Mouse (Mus musculus) skeletal muscle tissue, postnatal 0 days (tissue): ENCODE results near the gene Sdc4. TPM values are rescaled to one million over a fixed set of nuclear protein-coding genes. Genes with fewer than 3 reads are reported as not detected.

Experiments used
- polyA plus RNA-seq: library from polyadenylated mRNA; unstranded; fragments of >200 nt; fragmentation: Nextera tagmentation; extraction: Ambion mirVana; gene quantifications from 2 replicates; pipeline ENCODE4 v1.2.1, GENCODE M21; 2015

The Sdc4 gene
- 51.3 and 53.3 TPM in 2 replicates for polyA plus RNA-seq

GRCm38 (mm10) chr2:164443460-164444000 lies at the start of gene Sdc4:
TSS of gene Sdc4 (minus strand) at chr2:164443887.

GRCm38 (mm10) chr2:164485681-164486257 lies 42.1 kb upstream of the Sdc4 start, which contains the start of gene Dbndd2:
TSS of gene Dbndd2 (plus strand) at chr2:164486106.

GRCm38 (mm10) chr2:164473624-164474023 lies 29.9 kb upstream of the Sdc4 start, which contains the start of gene Trp53tg5:
TSS of gene Trp53tg5 (minus strand) at chr2:164473724.

GRCm38 (mm10) chr2:164460745-164461551 lies 17.3 kb upstream of the Sdc4 start, which contains the start of gene Gm20458:
TSS of gene Gm20458 (plus strand) at chr2:164460967.

GRCm38 (mm10) chr2:164456864-164457300 lies 13.2 kb upstream of the Sdc4 start, which contains the start of gene Sys1:
TSS of gene Sys1 (plus strand) at chr2:164456964.

GRCm38 (mm10) chr2:164405060-164405459 lies 38.6 kb downstream of the Sdc4 start, which contains the start of gene Matn4:
TSS of gene Matn4 (minus strand) at chr2:164405160.

GRCm38 (mm10) chr2:164402906-164403305 lies 40.8 kb downstream of the Sdc4 start, which contains the start of gene Rbpjl:
TSS of gene Rbpjl (plus strand) at chr2:164403141.

GRCm38 (mm10) chr2:164389020-164389419 lies 54.7 kb downstream of the Sdc4 start, which contains the start of gene Slpi:
TSS of gene Slpi (minus strand) at chr2:164389095.

Other genes starting within 250 kb of the Sdc4 start
- not detected in 2 replicates for gene Wfdc15a, start 243.8 kb downstream of the Sdc4 start, polyA plus RNA-seq
- gene Wfdc15b, start 222.2 kb downstream of the Sdc4 start, polyA plus RNA-seq: not detected in 2 replicates
- not detected in 2 replicates for gene Svs2, start 205.4 kb downstream of the Sdc4 start, polyA plus RNA-seq
- gene Svs3b, start 187.2 kb downstream of the Sdc4 start, polyA plus RNA-seq: not detected in 2 replicates
- gene Svs4, start 165.4 kb downstream of the Sdc4 start, polyA plus RNA-seq: not detected in 2 replicates
- gene Svs3a, start 154.6 kb downstream of the Sdc4 start, polyA plus RNA-seq: not detected in 2 replicates
- not detected in 2 replicates for gene Svs6, start 127.1 kb downstream of the Sdc4 start, polyA plus RNA-seq
- gene Svs5, start 111.1 kb downstream of the Sdc4 start, polyA plus RNA-seq: not detected in 2 replicates
- gene Slpi, start 54.8 kb downstream of the Sdc4 start, polyA plus RNA-seq: 0.78 and 1.5 TPM in 2 replicates
- 0.07 and 0.08 TPM in 2 replicates for gene Rbpjl, start 40.7 kb downstream of the Sdc4 start, polyA plus RNA-seq
- 2.3 and 2.8 TPM in 2 replicates for gene Matn4, start 38.7 kb downstream of the Sdc4 start, polyA plus RNA-seq
- gene Sys1, start 13.1 kb upstream of the Sdc4 start, polyA plus RNA-seq: 33.6 and 35.7 TPM in 2 replicates
- 12.3 and 14.5 TPM in 2 replicates for gene Gm20458, start 17.1 kb upstream of the Sdc4 start, polyA plus RNA-seq
- not detected in 2 replicates for gene Trp53tg5, start 29.8 kb upstream of the Sdc4 start, polyA plus RNA-seq
- 9.8 and 10.2 TPM in 2 replicates for gene Dbndd2, start 42.2 kb upstream of the Sdc4 start, polyA plus RNA-seq
- gene Pigt, start 53.6 kb upstream of the Sdc4 start, polyA plus RNA-seq: 36.4 and 37.9 TPM in 2 replicates
- gene Wfdc2, start 118.5 kb upstream of the Sdc4 start, polyA plus RNA-seq: 0.29 and 0.37 TPM in 2 replicates
- gene Spint3, start 129.6 kb upstream of the Sdc4 start, polyA plus RNA-seq: not detected in 2 replicates
- not detected in 2 replicates for gene Wfdc6a, start 141.6 kb upstream of the Sdc4 start, polyA plus RNA-seq
- not detected in 2 replicates for gene Eppin, start 149.7 kb upstream of the Sdc4 start, polyA plus RNA-seq
- gene Wfdc6b, start 169.6 kb upstream of the Sdc4 start, polyA plus RNA-seq: not detected in 2 replicates
- gene Wfdc8, start 169.7 kb upstream of the Sdc4 start, polyA plus RNA-seq: not detected in 2 replicates
- gene Wfdc16, start 194.9 kb upstream of the Sdc4 start, polyA plus RNA-seq: not detected in 2 replicates
- gene Wfdc10, start 212.2 kb upstream of the Sdc4 start, polyA plus RNA-seq: not detected in 2 replicates
- gene Wfdc9, start 212.7 kb upstream of the Sdc4 start, polyA plus RNA-seq: not detected in 2 replicates
- not detected in 2 replicates for gene Wfdc11, start 230.2 kb upstream of the Sdc4 start, polyA plus RNA-seq
- 0.21 TPM in 1 of 2 replicates, not detected in the other for gene Wfdc13, start 241.2 kb upstream of the Sdc4 start, polyA plus RNA-seq